Comparison of ENCODE assay signal across 8 mouse cellular contexts in genomic region chr17:25796211-25796771, GRCm38 (mm10). TPM values are rescaled to one million over a fixed set of nuclear protein-coding genes. Genes with fewer than 3 reads are reported as not detected.
DNase-seq lines count a peak whose midpoint lies in the region; ATAC-seq and TF ChIP-seq lines count a peak whose summit lies in the region.

No protein-coding gene starts in this region.

- H3K4me1 ChIP-seq in lung, embryonic 14.5 days (ENCODE audit: insufficient read depth) = peaks cover 14% of the 10 kb centered on the region
- peaks cover 10% of the 10 kb centered on the region for H3K4me1 ChIP-seq in brown adipose tissue, adult 24 weeks (ENCODE audit: control insufficient read depth, insufficient read depth, insufficient read length, low read length)
- H3K4me1 ChIP-seq in heart, embryonic 14.5 days (ENCODE audit: control insufficient read depth in 2 of 2, insufficient read depth in 2 of 2, low read length in 2 of 2) = peaks cover 19 to 30% of the 10 kb centered on the region in 2 experiments
- H3K4me1 ChIP-seq in limb, embryonic 11.5 days (ENCODE audit: control insufficient read depth, insufficient read depth, low read length) = peaks cover 33% of the 10 kb centered on the region
- H3K4me1 ChIP-seq in neural tube, embryonic 14.5 days (ENCODE audit: control insufficient read depth, insufficient read depth, low read length) = peaks cover 26% of the 10 kb centered on the region

- no peak for DNase-seq in lung, embryonic 14.5 days
- DNase-seq in lung, postnatal 14 days = no peak
- DNase-seq in limb, embryonic 11.5 days (ENCODE audit: low spot score) = peak; percentile 52
- DNase-seq in layer of hippocampus, adult 11-12 months (ENCODE audit: low spot score) = no peak
- DNase-seq in frontal cortex, postnatal 10 days (ENCODE audit: low spot score in 2 of 2) = no peak

- H3K36me3 ChIP-seq in lung, embryonic 14.5 days (ENCODE audit: insufficient read depth) = 0 out of 2 replicates have a peak, but pooled peaks cover 10% of the 10 kb centered on the region
- no peaks in the 10 kb centered on the region for H3K36me3 ChIP-seq in heart, embryonic 14.5 days (ENCODE audit: control insufficient read depth, insufficient read depth, low read length)
- H3K36me3 ChIP-seq in limb, embryonic 11.5 days (ENCODE audit: control insufficient read depth, insufficient read depth, low read length) = no peaks in the 10 kb centered on the region
- no peaks in the 10 kb centered on the region for H3K36me3 ChIP-seq in neural tube, embryonic 14.5 days (ENCODE audit: control insufficient read depth, insufficient read depth, low read length)

- peak overlapping the region; percentile 64; the same call in 1 of the 2 replicates for H3K27ac ChIP-seq in lung, embryonic 14.5 days (ENCODE audit: low read depth)
- H3K27ac ChIP-seq in brown adipose tissue, adult 24 weeks (replicated peaks; ENCODE audit: low read depth, low read length) = no peak overlapping the region
- 0 out of 4 replicates have a peak overlapping the region, but pooled peaks of 1 of the 2 experiments have one; percentile 24 for H3K27ac ChIP-seq in heart, embryonic 14.5 days (replicated peaks in 1 of 2; ENCODE audit: control insufficient read depth in 1 of 2, insufficient read depth in 1 of 2, low read depth in 2 of 2, low read length in 2 of 2)
- H3K27ac ChIP-seq in limb, embryonic 11.5 days (replicated peaks; ENCODE audit: low read depth, low read length) = peak overlapping the region; percentile 57
- H3K27ac ChIP-seq in neural tube, embryonic 14.5 days (ENCODE audit: low read depth, low read length) = peak overlapping the region; percentile 50

- peak; percentile 3; the same call in 1 of the 2 replicates for ATAC-seq in lung, embryonic 14.5 days (ENCODE audit: insufficient read depth)
- no peak for ATAC-seq in heart, embryonic 14.5 days (ENCODE audit: insufficient number of reproducible peaks, insufficient read depth, low FRiP score, low read depth)
- peak; percentile 26; the same call in 1 of the 2 replicates for ATAC-seq in limb, embryonic 11.5 days (ENCODE audit: insufficient number of reproducible peaks, low FRiP score, low TSS enrichment, low read depth)
- ATAC-seq in neural tube, embryonic 14.5 days (ENCODE audit: low read depth) = no peak

- peak overlapping the region; percentile 52 for H3K9ac ChIP-seq in lung, embryonic 14.5 days
- H3K9ac ChIP-seq in heart, embryonic 14.5 days (ENCODE audit: low read length) = peak overlapping the region; percentile 67
- H3K9ac ChIP-seq in limb, embryonic 11.5 days (ENCODE audit: low read length) = peak overlapping the region; percentile 79
- H3K9ac ChIP-seq in neural tube, embryonic 14.5 days (replicated peaks; ENCODE audit: low read depth, low read length) = peak overlapping the region; percentile 44

- H3K9me3 ChIP-seq in lung, embryonic 14.5 days (ENCODE audit: low read depth, low read length) = no peaks in the 10 kb centered on the region
- no peaks in the 10 kb centered on the region for H3K9me3 ChIP-seq in heart, embryonic 14.5 days (ENCODE audit: control insufficient read depth, low read length)
- no peaks in the 10 kb centered on the region for H3K9me3 ChIP-seq in limb, embryonic 11.5 days (ENCODE audit: control insufficient read depth, low read length)
- H3K9me3 ChIP-seq in neural tube, embryonic 14.5 days (ENCODE audit: control insufficient read depth, low read length) = no peaks in the 10 kb centered on the region

- peak overlapping the region; percentile 98 for H3K4me2 ChIP-seq in lung, embryonic 14.5 days
- H3K4me2 ChIP-seq in heart, embryonic 14.5 days (ENCODE audit: low read length) = peak overlapping the region; percentile 95
- H3K4me2 ChIP-seq in limb, embryonic 11.5 days (ENCODE audit: low read depth, severe bottlenecking) = peak overlapping the region; percentile 99
- H3K4me2 ChIP-seq in neural tube, embryonic 14.5 days (ENCODE audit: low read depth, low read length) = peak overlapping the region; percentile 69

- peak overlapping the region; percentile 61 for H3K4me3 ChIP-seq in lung, embryonic 14.5 days (ENCODE audit: low read depth, low read length)
- peak overlapping the region; percentile 75 for H3K4me3 ChIP-seq in brown adipose tissue, adult 24 weeks (ENCODE audit: insufficient read depth, low read depth, low read length)
- peak overlapping the region; percentile 61 to 86 for H3K4me3 ChIP-seq in heart, embryonic 14.5 days (ENCODE audit: control insufficient read depth in 1 of 2, insufficient read depth in 1 of 2, low read depth in 1 of 2, low read length in 2 of 2)
- peak overlapping the region; percentile 76 for H3K4me3 ChIP-seq in limb, embryonic 11.5 days (ENCODE audit: low read depth, low read length)
- H3K4me3 ChIP-seq in neural tube, embryonic 14.5 days (ENCODE audit: low read depth, low read length) = peak overlapping the region; percentile 49

- no peaks in the 10 kb centered on the region for H3K27me3 ChIP-seq in lung, embryonic 14.5 days (ENCODE audit: insufficient read depth, low read length)
- no peaks in the 10 kb centered on the region for H3K27me3 ChIP-seq in heart, embryonic 14.5 days (ENCODE audit: control insufficient read depth, insufficient read depth, low read length)
- no peaks in the 10 kb centered on the region for H3K27me3 ChIP-seq in limb, embryonic 11.5 days (ENCODE audit: control insufficient read depth, insufficient read depth, low read length)
- no peaks in the 10 kb centered on the region for H3K27me3 ChIP-seq in neural tube, embryonic 14.5 days (ENCODE audit: control insufficient read depth, insufficient read depth, low read length)

- WGBS in lung, embryonic 14.5 days = under 1% methylated on average over 37 of the region's 37 CpGs
- WGBS in heart, embryonic 14.5 days = 3% methylated on average over 37 of the region's 37 CpGs
- under 1% methylated on average over 37 of the region's 37 CpGs for WGBS in limb, embryonic 11.5 days
- under 1% methylated on average over 37 of the region's 37 CpGs for WGBS in neural tube, embryonic 14.5 days

- no peak for TF ChIP-seq CTCF in lung, embryonic 14.5 days (IDR thresholded peaks at IDR 0.05; ENCODE audit: low read depth)

RNA-seq across cellular contexts. Expression of gene Metrn, which starts 0.6 kb away (rescaled TPM):
- 10.4 and 12.7 TPM in 2 replicates for polyA plus RNA-seq in lung, embryonic 14.5 days (2014; fragmentation: Nextera tagmentation; extraction: Ambion mirVana)
- polyA plus RNA-seq in brown adipose tissue, adult 24 weeks (2012; ENCODE audit: insufficient read depth, insufficient read length, missing spikeins) = 1.8 and 3.2 TPM in 2 replicates
- polyA plus RNA-seq in heart, embryonic 14.5 days (2014; fragmentation: Nextera tagmentation; extraction: Ambion mirVana) = 3.3 and 10.1 TPM in 2 replicates
- 13.3 and 15.0 TPM in 2 replicates for polyA plus RNA-seq in limb, embryonic 11.5 days (2014; fragmentation: Nextera tagmentation; extraction: Ambion mirVana)
- 7.3 and 14.3 TPM in 2 replicates for polyA plus RNA-seq in neural tube, embryonic 14.5 days (2014; fragmentation: Nextera tagmentation; extraction: Ambion mirVana)

RNA-seq across cellular contexts. Expression of gene AC134908.4, which starts 0.8 kb away (rescaled TPM):
- polyA plus RNA-seq in lung, embryonic 14.5 days (2014; fragmentation: Nextera tagmentation; extraction: Ambion mirVana) = not detected in 2 replicates
- polyA plus RNA-seq in brown adipose tissue, adult 24 weeks (2012; ENCODE audit: insufficient read depth, insufficient read length, missing spikeins) = 4.6 TPM in 1 of 2 replicates, not detected in the other
- not detected in 2 replicates for polyA plus RNA-seq in heart, embryonic 14.5 days (2014; fragmentation: Nextera tagmentation; extraction: Ambion mirVana)
- polyA plus RNA-seq in limb, embryonic 11.5 days (2014; fragmentation: Nextera tagmentation; extraction: Ambion mirVana) = 0.29 TPM in 1 of 2 replicates, not detected in the other
- 0.55 TPM in 1 of 2 replicates, not detected in the other for polyA plus RNA-seq in neural tube, embryonic 14.5 days (2014; fragmentation: Nextera tagmentation; extraction: Ambion mirVana)

RNA-seq across cellular contexts. Expression of gene Fam173a, which starts 3.6 kb away (rescaled TPM):
- 81.9 and 96.8 TPM in 2 replicates for polyA plus RNA-seq in lung, embryonic 14.5 days (2014; fragmentation: Nextera tagmentation; extraction: Ambion mirVana)
- polyA plus RNA-seq in brown adipose tissue, adult 24 weeks (2012; ENCODE audit: insufficient read depth, insufficient read length, missing spikeins) = 41.4 and 42.8 TPM in 2 replicates
- polyA plus RNA-seq in heart, embryonic 14.5 days (2014; fragmentation: Nextera tagmentation; extraction: Ambion mirVana) = 58.4 and 76.0 TPM in 2 replicates
- 52.3 and 53.4 TPM in 2 replicates for polyA plus RNA-seq in limb, embryonic 11.5 days (2014; fragmentation: Nextera tagmentation; extraction: Ambion mirVana)
- 79.9 and 88.4 TPM in 2 replicates for polyA plus RNA-seq in neural tube, embryonic 14.5 days (2014; fragmentation: Nextera tagmentation; extraction: Ambion mirVana)

RNA-seq across cellular contexts. Expression of gene Ccdc78, which starts 9.9 kb away (rescaled TPM):
- polyA plus RNA-seq in lung, embryonic 14.5 days (2014; fragmentation: Nextera tagmentation; extraction: Ambion mirVana) = 0.12 TPM in 1 of 2 replicates, not detected in the other
- not detected in 2 replicates for polyA plus RNA-seq in brown adipose tissue, adult 24 weeks (2012; ENCODE audit: insufficient read depth, insufficient read length, missing spikeins)
- polyA plus RNA-seq in heart, embryonic 14.5 days (2014; fragmentation: Nextera tagmentation; extraction: Ambion mirVana) = 0.09 TPM in 1 of 2 replicates, not detected in the other
- polyA plus RNA-seq in limb, embryonic 11.5 days (2014; fragmentation: Nextera tagmentation; extraction: Ambion mirVana) = 0.11 and 0.16 TPM in 2 replicates
- 0.17 and 0.23 TPM in 2 replicates for polyA plus RNA-seq in neural tube, embryonic 14.5 days (2014; fragmentation: Nextera tagmentation; extraction: Ambion mirVana)

RNA-seq across cellular contexts. Expression of gene Haghl, which starts 10.8 kb away (rescaled TPM):
- polyA plus RNA-seq in lung, embryonic 14.5 days (2014; fragmentation: Nextera tagmentation; extraction: Ambion mirVana) = 55.1 and 57.9 TPM in 2 replicates
- polyA plus RNA-seq in brown adipose tissue, adult 24 weeks (2012; ENCODE audit: insufficient read depth, insufficient read length, missing spikeins) = 5.0 and 5.9 TPM in 2 replicates
- polyA plus RNA-seq in heart, embryonic 14.5 days (2014; fragmentation: Nextera tagmentation; extraction: Ambion mirVana) = 59.4 and 60.2 TPM in 2 replicates
- 62.7 and 68.0 TPM in 2 replicates for polyA plus RNA-seq in limb, embryonic 11.5 days (2014; fragmentation: Nextera tagmentation; extraction: Ambion mirVana)
- 140 and 181 TPM in 2 replicates for polyA plus RNA-seq in neural tube, embryonic 14.5 days (2014; fragmentation: Nextera tagmentation; extraction: Ambion mirVana)

Comparison
In these comparisons a context has a peak if more than half of its experiments do, and no peak if none do; other contexts are left out.
1. ATAC-seq: peak in lung, embryonic 14.5 days (single experiment) and limb, embryonic 11.5 days (single experiment); none in heart, embryonic 14.5 days (single experiment) and neural tube, embryonic 14.5 days (single experiment).
2. Peak in every context shown above with its lines, with median percentiles within 50 percentile points of each other: H3K4me2 ChIP-seq, H3K4me3 ChIP-seq and H3K9ac ChIP-seq.